Mouse (Mus musculus) heart, postnatal 36 days (tissue): ENCODE measurements around the gene Nppc. TPM values are rescaled to one million over a fixed set of nuclear protein-coding genes. Genes with fewer than 3 reads are reported as not detected.

Experiments
- DNase-seq, 2 experiments: peaks; one replicate each; pipeline ENCODE4 v3.0.0; 2021 to 2022
- intact Hi-C: fragments of 180-260 bp; cut with DNase I; formaldehyde crosslinking; loops from one replicate; pipeline ENCODE4 v1.15.1; 2025
- total RNA-seq, 2 experiments: library from RNA; stranded (reverse); gene quantifications; 2 replicates each; pipeline ENCODE4 v1.2.3; 2021

The Nppc gene
- total RNA-seq = under 1 TPM in 1 of 2 experiments, not detected in 1; 0.28 TPM

GRCm38 (mm10) chr1:86670279-86671038, at the start of gene Nppc:
Gene Nppc, minus strand, starts transcription at chr1:86670571.
- intact Hi-C loops = no loop called here
- DNase-seq = peak; percentile 52

DNA sequence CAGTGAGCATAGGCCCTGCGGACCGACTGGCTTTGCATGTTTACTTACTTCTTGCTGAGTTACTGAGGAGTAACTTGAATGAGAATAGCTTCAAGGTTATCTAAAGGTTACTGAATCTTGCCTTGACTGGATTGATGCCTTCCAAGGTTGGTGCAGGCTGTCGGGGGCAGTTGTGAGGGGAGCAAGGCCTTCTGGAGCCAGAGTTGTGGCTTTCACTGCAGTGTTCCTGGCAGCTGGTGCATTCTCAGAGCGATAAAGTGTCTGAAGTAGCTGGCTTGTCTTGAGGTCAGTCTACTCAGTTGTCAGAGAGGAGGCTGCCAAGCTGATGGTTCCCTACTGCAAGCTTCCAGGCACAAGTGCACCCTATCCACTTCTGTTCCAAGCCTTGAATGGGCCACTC, 49.0 kb upstream of the Nppc start:
- intact Hi-C loops = no loop called here
- no peak for DNase-seq

DNA sequence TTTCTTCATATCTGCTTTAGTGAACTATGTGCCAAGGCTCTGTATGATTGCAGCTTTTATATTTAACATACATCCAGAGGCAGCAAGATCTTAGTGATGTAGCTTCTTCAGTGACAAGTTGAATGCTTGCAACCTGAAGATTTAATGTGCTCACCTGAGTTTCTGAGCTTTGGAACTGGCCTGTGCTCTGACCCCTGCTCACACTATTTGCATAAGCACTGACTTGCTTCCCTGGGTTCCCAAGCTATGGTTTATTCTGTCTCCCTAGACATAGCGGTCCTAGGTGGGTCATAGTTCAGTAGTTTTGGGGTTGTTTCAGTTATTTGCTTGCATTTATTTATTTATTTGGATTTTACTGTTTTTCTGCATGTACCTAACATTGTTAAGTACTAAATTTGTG, 47.8 kb upstream of the Nppc start:
- intact Hi-C loops = no loop called here
- DNase-seq = no peak

GRCm38 (mm10) chr1:86713054-86713453, 42.7 kb upstream of the Nppc start:
- intact Hi-C loops = no loop called here
- no peak for DNase-seq

DNA sequence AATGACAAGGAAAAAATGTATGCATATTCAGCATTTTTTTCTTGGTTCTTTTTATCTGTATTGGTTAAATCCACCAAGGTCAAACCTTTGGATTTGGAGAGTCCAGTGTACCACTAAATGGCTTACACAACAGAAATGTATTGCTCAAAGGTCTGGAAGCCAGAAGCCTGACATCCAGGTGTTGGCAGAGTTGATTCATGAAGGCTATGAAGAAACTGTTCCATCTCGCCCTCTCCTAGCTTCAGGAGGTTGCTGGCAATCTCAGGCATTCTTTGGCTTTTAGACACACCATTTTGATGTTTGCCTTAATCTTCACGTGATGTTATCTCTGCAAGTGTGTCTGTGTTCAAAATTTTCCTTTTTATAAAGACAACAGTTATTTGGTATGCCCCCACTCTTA, 41.7 kb upstream of the Nppc start:
- intact Hi-C loops = no loop called here
- DNase-seq = no peak

DNA sequence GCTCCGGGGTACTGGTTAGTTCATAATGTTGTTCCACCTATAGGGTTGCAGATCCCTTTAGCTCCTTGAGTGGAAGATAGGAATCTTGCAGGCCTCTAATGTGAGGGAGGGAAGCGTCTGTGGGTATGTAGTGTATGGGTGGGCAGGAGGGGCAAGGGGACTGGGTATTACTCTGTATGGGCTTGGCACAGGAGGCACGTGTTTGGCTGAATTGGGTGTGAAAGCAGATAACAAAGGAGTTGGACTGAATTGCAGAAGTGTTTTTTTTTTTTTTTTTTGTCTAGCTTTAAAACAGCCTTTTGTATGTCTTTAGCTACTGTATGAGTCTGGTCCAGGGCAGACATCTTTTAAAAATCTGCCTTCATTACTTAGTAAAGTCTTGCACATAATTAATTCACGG, 39.2 kb upstream of the Nppc start:
- intact Hi-C loops = no loop called here
- DNase-seq = no peak

- no peak for DNase-seq
- intact Hi-C loops = no loop called here
Measured at GRCm38 (mm10) chr1:86705461-86705860, 35.1 kb upstream of the Nppc start.

- no peak for DNase-seq
- intact Hi-C loops = no loop called here
Measured at GRCm38 (mm10) chr1:86703965-86704326, 33.6 kb upstream of the Nppc start.

GRCm38 (mm10) chr1:86703300-86703964, 33.1 kb upstream of the Nppc start, which contains the start of gene Dis3l2:
Gene Dis3l2, plus strand, starts transcription at chr1:86703808.
- DNase-seq = peak; percentile 83 to 84
- intact Hi-C loops = no loop called here

GRCm38 (mm10) chr1:86700367-86700766, 30.0 kb upstream of the Nppc start:
- no peak for DNase-seq
- intact Hi-C loops = no loop called here

DNA sequence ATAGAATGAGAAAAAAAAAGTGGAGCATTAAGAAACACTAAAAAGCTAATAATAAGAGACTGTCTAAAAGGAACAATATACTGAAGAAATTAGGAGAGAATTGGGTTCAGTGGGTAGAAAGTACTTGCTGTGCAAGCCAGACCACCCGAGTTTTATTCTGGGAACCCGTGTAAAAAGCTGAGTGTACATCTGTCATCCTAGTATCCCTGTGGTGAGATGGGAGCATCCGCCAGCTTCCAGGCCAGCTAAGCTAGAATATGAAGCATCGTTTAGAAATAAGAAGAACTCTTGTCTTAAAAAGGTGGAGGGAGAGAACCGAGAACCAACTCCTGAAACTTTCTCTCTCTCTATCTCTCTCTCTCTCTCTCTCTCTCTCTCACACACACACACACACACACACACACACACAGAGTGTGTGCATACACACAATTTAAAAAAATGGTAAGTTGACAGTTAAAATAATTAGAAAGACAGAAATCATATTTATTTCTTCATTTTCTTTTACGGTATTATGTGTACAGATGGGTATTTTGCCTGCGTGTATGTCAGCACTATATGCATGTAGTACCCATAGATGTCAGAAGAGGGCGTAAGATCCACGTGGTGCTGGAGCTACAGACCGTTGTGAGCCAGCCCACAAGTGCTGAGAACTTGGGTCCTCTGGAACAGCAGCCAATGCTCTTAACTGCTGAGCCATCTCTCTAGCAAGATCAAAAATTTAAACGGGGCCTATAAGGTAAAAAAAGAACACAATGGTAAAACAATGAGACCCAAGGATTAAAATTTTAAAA, 29.2 kb upstream of the Nppc start:
- intact Hi-C loops = no loop called here

DNA sequence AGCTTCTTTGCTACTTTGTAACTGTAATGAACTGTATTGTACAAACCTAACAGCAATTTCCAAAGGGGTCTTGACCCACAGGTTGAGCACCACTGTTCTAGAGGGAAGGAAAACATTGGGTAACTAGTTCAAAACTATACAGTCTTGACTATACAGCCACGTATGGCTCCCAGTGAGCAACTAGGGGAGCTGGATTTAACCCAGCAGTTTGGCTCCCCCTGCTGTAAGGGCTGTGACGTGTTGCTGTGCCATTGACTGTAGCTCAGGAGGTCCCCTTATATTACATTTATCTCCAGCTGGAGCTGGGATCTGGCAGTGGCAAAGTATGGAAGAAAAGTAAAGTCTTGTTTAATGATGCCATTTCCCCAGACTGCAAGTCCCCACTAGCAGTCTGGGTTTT, 28.4 kb upstream of the Nppc start:
- DNase-seq = no peak
- intact Hi-C loops = no loop called here

More for the DNA sequence above, 29.2 kb upstream of the Nppc start:
- DNase-seq = no peak

GRCm38 (mm10) chr1:86696948-86697347, 26.6 kb upstream of the Nppc start:
- DNase-seq = no peak
- intact Hi-C loops = no loop called here

- intact Hi-C loops = no loop called here
- no peak for DNase-seq
Measured at GRCm38 (mm10) chr1:86691027-86691426, 20.7 kb upstream of the Nppc start.

- DNase-seq = no peak
- intact Hi-C loops = no loop called here
Measured at GRCm38 (mm10) chr1:86687236-86687635, 16.9 kb upstream of the Nppc start.

DNA sequence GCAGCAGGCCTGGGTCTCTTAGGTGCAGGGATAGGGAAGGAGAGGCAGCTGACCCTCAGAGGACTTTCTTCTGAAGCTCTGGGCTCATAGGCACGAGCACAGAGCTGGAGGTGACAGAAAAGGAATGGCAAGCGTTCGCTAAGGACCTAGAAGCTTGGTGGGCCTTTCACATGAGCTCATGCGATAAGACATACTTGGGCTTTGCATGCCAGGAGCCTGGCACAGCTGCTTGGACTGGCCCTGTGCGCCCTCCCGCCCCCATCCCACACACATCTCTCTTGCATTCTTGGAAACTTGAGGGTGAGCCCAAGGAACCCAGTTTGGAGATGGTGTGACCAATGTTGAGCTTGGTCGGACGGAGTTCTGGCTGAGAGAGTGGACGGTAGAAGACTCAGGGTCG, 8.3 kb upstream of the Nppc start:
- no peak for DNase-seq
- intact Hi-C loops = no loop called here

DNA sequence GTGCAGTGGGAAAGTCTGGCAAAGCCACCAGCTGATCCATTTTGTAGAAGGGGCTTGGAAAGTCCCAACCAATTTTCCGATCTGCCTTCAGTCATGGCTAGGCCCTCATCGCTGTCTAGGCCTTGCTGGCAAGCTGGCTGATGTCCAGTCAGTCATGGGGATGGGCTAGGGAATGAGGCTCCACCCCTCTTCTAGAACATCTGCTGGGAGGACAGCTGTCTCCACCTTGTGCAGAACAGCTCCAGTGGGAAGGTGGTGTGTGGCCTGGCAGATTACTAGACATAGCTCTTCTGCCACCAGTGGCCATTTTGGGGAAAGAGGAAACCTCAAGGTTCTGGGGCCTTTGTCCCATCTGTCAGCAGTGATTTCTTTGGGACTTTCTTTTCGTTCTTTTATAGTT, 7.3 kb upstream of the Nppc start:
- DNase-seq = peak in 1 of 2 experiments; percentile 15
- intact Hi-C loops = no loop called here

DNA sequence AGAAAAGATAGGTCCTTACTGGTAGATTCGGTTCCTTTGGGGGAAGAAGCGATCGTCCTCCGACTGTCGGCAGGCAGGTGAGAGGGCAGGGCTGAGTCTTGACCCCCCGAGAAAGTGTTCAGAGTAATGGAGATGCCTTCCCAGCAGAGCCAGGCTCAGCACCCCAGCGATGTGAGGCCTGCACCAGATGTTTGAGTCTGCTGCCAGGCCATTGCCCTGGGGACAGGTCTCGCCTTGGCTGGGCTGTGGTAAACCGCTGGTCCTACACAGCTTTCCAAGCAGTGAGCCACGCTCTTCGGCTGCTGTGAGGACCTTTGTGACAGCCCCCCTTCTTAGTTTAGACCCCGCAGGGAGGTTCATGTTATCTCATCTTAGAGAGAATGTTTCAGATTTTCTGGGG, 4.8 kb upstream of the Nppc start:
- intact Hi-C loops = no loop called here
- DNase-seq = peak; percentile 52 to 59

- DNase-seq = peak in 1 of 2 experiments; percentile 14
- intact Hi-C loops = no loop called here
Measured at GRCm38 (mm10) chr1:86674385-86674784, 4.0 kb upstream of the Nppc start.

DNA sequence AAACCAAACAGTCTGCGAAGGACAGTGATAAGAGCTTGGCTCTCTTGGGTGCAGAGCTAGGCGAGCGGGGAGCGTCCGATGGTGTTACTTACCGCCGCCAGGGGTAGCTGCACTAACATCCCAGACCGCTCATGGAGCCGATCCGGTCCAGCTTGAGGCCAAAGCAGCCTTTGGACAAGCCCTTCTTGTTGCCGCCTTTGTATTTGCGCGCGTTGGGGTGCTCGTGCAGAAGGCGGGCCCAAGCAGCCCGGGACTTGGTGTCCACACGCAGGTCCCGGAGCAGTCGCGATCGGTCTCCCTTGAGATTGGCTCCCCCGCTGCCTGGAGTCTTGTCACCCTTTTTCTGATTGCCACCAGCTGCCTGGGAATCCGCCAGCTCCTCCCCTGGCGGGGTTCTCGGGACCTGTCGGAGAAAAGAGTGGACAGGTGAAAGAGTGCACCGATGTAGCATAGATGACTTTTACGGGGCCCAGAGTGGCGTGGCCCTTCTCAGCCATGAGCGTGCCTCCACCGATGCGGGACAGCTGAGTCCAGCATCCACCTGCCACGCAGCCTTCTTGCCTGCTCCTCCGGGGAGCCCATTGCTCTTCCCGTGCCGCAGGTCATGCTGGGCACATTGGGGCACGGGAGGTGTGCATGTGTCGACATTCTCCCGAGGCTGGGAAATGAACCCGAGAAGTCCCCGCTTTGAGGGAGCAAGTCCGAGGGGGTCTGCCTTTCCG, 658 bp downstream of the Nppc start:
- DNase-seq = peak; percentile 69 to 70
- intact Hi-C loops = loop anchor here (1.0 to 5.0 kb wide), 4 partner anchors 243 to 518 kb away; no protein-coding TSS in a partner anchor

DNA sequence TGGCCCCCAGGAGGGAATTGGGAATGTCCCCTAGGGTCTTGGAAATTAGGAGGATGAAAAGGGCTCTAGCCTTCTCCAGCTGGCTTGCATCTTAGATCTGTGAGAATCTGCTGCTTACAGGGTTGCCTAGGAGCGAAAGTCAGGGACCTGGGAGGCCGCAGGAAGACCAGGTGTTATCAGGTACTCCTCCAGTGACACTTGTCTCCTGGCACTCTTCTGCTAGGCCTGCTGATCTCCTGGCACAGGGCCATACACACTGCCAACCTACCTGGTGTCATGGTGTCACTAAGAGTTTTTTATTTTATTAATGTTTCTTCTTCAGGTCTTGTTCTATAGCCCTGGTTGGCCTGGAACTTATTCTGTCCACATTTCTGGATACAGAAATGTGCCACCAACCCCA, 5.3 kb downstream of the Nppc start:
- intact Hi-C loops = loop anchor here (5.0 kb wide), 2 partner anchors 247 to 522 kb away; no protein-coding TSS in a partner anchor
- no peak for DNase-seq
